Mouse (Mus musculus): ENCODE measurements around the gene Ubl3. TPM values are rescaled to one million over a fixed set of nuclear protein-coding genes. Genes with fewer than 3 reads are reported as not detected.

Gene Ubl3
- polyA plus RNA-seq, 1 experiment from 2014 or later, result 66.9 TPM

DNA sequence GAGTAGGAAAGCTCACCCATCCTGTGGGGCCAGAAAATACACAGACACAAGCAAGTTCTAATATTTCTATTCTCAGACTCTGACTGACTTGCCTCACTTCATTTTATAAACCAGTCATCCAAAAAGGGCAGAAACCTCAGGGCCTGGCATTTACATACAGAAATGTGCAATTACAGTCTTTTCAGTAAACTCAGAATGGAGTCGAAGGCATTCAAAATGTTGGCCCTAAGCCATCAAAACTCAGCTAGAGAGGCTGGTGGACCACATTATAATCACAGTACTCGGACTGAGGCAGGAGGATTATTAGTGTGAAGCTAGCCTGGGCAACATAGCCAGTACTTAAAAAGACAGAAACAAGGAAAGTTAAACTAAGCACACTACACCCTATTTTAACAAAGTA, 5.6 kb downstream of the Ubl3 start:
- ATAC-seq (ENCODE audit: low FRiP score) (no peak), DNase-seq (ENCODE audit: low spot score, missing footprints) (no peak)
- H3K4me2 ChIP-seq, result no peak overlapping the region
- H3K4me1 ChIP-seq (ENCODE audit: control insufficient read depth, insufficient read depth, low read length), result peaks cover 15% of the 10 kb centered on the region
- H3K9me3 ChIP-seq (ENCODE audit: control insufficient read depth, low read length), result no peaks in the 10 kb centered on the region
- no peaks in the 10 kb centered on the region for H3K36me3 ChIP-seq (ENCODE audit: control insufficient read depth, insufficient read depth, low read length)
- no peak overlapping the region for H3K4me3 ChIP-seq (ENCODE audit: low read depth, low read length)
- 72% methylated on average over 2 of the region's 2 CpGs for WGBS
- H3K27me3 ChIP-seq (ENCODE audit: control insufficient read depth, insufficient read depth, low read length), result no peaks in the 10 kb centered on the region
- no peak overlapping the region for H3K27ac ChIP-seq (ENCODE audit: low read depth, low read length)
- no peak overlapping the region for H3K9ac ChIP-seq (ENCODE audit: low read length)

DNA sequence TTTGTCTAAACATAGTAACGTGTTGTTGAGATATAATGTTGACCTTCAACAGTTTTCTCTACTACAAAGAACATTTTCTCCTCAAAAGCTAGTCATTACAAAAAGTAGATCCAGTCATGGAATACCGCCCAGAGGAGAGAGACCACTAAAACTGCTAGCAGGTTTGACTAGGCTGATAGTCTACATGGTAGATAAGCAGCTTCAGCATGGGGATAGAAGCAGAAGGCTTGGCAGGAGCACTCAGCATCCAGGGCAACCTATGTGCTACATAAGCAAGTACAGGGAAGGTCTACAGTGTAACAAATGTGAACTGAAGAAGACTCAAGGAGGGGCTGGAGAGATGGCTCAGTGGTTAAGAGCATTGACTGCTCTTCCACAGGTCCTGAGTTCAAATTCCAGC, 7.9 kb downstream of the Ubl3 start:
- Histone ChIP-seq H3K9ac (ENCODE audit: low read length) (no peak overlapping the region), H3K36me3 (ENCODE audit: control insufficient read depth, insufficient read depth, low read length) (no peaks in the 10 kb centered on the region), H3K27ac (ENCODE audit: low read depth, low read length) (no peak overlapping the region), H3K4me1 (ENCODE audit: control insufficient read depth, insufficient read depth, low read length) (peaks cover 7% of the 10 kb centered on the region), H3K27me3 (ENCODE audit: control insufficient read depth, insufficient read depth, low read length) (no peaks in the 10 kb centered on the region), H3K4me3 (ENCODE audit: low read depth, low read length) (no peak overlapping the region), H3K9me3 (ENCODE audit: control insufficient read depth, low read length) (no peaks in the 10 kb centered on the region), H3K4me2 (no peak overlapping the region)
- no peak for DNase-seq (ENCODE audit: low spot score, missing footprints)
- 93% methylated on average over 2 of the region's 2 CpGs for WGBS
- no peak for ATAC-seq (ENCODE audit: low FRiP score)

- Histone ChIP-seq H3K4me1 (ENCODE audit: control insufficient read depth, insufficient read depth, low read length) (peaks cover 2% of the 10 kb centered on the region; the same call in 1 of the 2 replicates), H3K4me2 (no peak overlapping the region), H3K27me3 (ENCODE audit: control insufficient read depth, insufficient read depth, low read length) (no peaks in the 10 kb centered on the region), H3K9me3 (ENCODE audit: control insufficient read depth, low read length) (no peaks in the 10 kb centered on the region), H3K4me3 (ENCODE audit: low read depth, low read length) (no peak overlapping the region), H3K36me3 (ENCODE audit: control insufficient read depth, insufficient read depth, low read length) (no peaks in the 10 kb centered on the region), H3K9ac (ENCODE audit: low read length) (no peak overlapping the region), H3K27ac (ENCODE audit: low read depth, low read length) (no peak overlapping the region)
- ATAC-seq (ENCODE audit: low FRiP score) (no peak), DNase-seq (ENCODE audit: low spot score, missing footprints) (no peak)
- WGBS, result 85% methylated on average over 2 of the region's 2 CpGs
Observed at GRCm38 (mm10) chr5:148542196-148542595, 10.4 kb downstream of the Ubl3 start.

- H3K36me3 ChIP-seq (ENCODE audit: control insufficient read depth, insufficient read depth, low read length), result no peaks in the 10 kb centered on the region
- no peak overlapping the region for H3K27ac ChIP-seq (ENCODE audit: low read depth, low read length)
- DNase-seq (ENCODE audit: low spot score, missing footprints), result no peak
- no peaks in the 10 kb centered on the region for H3K4me1 ChIP-seq (ENCODE audit: control insufficient read depth, insufficient read depth, low read length)
- H3K9ac ChIP-seq (ENCODE audit: low read length), result no peak overlapping the region
- no peak overlapping the region for H3K4me2 ChIP-seq
- H3K9me3 ChIP-seq (ENCODE audit: control insufficient read depth, low read length), result no peaks in the 10 kb centered on the region
- 91% methylated on average over 4 of the region's 4 CpGs for WGBS
- no peak overlapping the region for H3K4me3 ChIP-seq (ENCODE audit: low read depth, low read length)
- no peak for ATAC-seq (ENCODE audit: low FRiP score)
- no peaks in the 10 kb centered on the region for H3K27me3 ChIP-seq (ENCODE audit: control insufficient read depth, insufficient read depth, low read length)
Observed at GRCm38 (mm10) chr5:148535669-148536430, 16.7 kb downstream of the Ubl3 start.

DNA sequence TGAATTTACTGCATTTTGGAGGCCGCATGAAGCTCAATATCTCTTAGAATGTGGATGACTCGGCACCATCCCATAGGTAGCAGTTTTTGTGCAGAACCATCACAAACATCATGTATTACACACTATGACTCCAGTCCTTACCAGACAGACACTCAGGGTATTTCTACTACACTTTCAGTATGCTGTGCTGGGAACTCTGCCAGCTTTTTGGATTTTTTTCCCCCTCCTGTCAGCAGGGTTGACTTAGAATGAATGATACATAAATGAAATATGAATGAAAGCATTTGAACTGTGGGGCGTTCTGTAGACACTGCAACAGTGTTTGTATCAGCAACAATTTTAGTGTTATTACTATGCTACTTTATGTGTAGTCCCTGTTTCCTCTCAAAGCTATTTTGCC, 17.9 kb downstream of the Ubl3 start:
- H3K27ac ChIP-seq (ENCODE audit: low read depth, low read length), result no peak overlapping the region
- H3K9ac ChIP-seq (ENCODE audit: low read length), result no peak overlapping the region
- WGBS, result 97% methylated on average over 3 of the region's 3 CpGs
- no peaks in the 10 kb centered on the region; the same call in 1 of the 2 replicates for H3K9me3 ChIP-seq (ENCODE audit: control insufficient read depth, low read length)
- no peak for DNase-seq (ENCODE audit: low spot score, missing footprints)
- no peak overlapping the region for H3K4me2 ChIP-seq
- H3K4me3 ChIP-seq (ENCODE audit: low read depth, low read length), result no peak overlapping the region
- no peaks in the 10 kb centered on the region for H3K36me3 ChIP-seq (ENCODE audit: control insufficient read depth, insufficient read depth, low read length)
- ATAC-seq (ENCODE audit: low FRiP score), result no peak
- no peaks in the 10 kb centered on the region for H3K27me3 ChIP-seq (ENCODE audit: control insufficient read depth, insufficient read depth, low read length)
- H3K4me1 ChIP-seq (ENCODE audit: control insufficient read depth, insufficient read depth, low read length), result no peaks in the 10 kb centered on the region

- DNase-seq (ENCODE audit: low spot score, missing footprints) (no peak), ATAC-seq (ENCODE audit: low FRiP score) (no peak)
- H3K27ac ChIP-seq (ENCODE audit: low read depth, low read length), result no peak overlapping the region
- H3K27me3 ChIP-seq (ENCODE audit: control insufficient read depth, insufficient read depth, low read length), result no peaks in the 10 kb centered on the region
- H3K4me1 ChIP-seq (ENCODE audit: control insufficient read depth, insufficient read depth, low read length), result no peaks in the 10 kb centered on the region
- H3K9ac ChIP-seq (ENCODE audit: low read length), result no peak overlapping the region
- no peaks in the 10 kb centered on the region for H3K36me3 ChIP-seq (ENCODE audit: control insufficient read depth, insufficient read depth, low read length)
- H3K4me3 ChIP-seq (ENCODE audit: low read depth, low read length), result no peak overlapping the region
- H3K9me3 ChIP-seq (ENCODE audit: control insufficient read depth, low read length), result no peaks in the 10 kb centered on the region; the same call in 1 of the 2 replicates
- 94% methylated on average over 2 of the region's 2 CpGs for WGBS
- no peak overlapping the region for H3K4me2 ChIP-seq
Observed at GRCm38 (mm10) chr5:148533924-148534323, 18.7 kb downstream of the Ubl3 start.

GRCm38 (mm10) chr5:148532201-148532600, 20.4 kb downstream of the Ubl3 start:
- WGBS, result 11% methylated on average over 5 of the region's 5 CpGs
- no peak for DNase-seq (ENCODE audit: low spot score, missing footprints)

GRCm38 (mm10) chr5:148527632-148528031, 25.0 kb downstream of the Ubl3 start:
- ATAC-seq (ENCODE audit: low FRiP score), result no peak
- no peaks in the 10 kb centered on the region for H3K36me3 ChIP-seq (ENCODE audit: control insufficient read depth, insufficient read depth, low read length)
- 83% methylated on average over 6 of the region's 6 CpGs for WGBS

More at GRCm38 (mm10) chr5:148532201-148532600, 20.4 kb downstream of the Ubl3 start:
- H3K27me3 ChIP-seq (ENCODE audit: control insufficient read depth, insufficient read depth, low read length), result no peaks in the 10 kb centered on the region
- no peak for ATAC-seq (ENCODE audit: low FRiP score)
- no peak overlapping the region for H3K4me3 ChIP-seq (ENCODE audit: low read depth, low read length)
- no peak overlapping the region for H3K9ac ChIP-seq (ENCODE audit: low read length)
- H3K4me1 ChIP-seq (ENCODE audit: control insufficient read depth, insufficient read depth, low read length), result no peaks in the 10 kb centered on the region
- H3K27ac ChIP-seq (ENCODE audit: low read depth, low read length), result no peak overlapping the region
- H3K9me3 ChIP-seq (ENCODE audit: control insufficient read depth, low read length), result no peaks in the 10 kb centered on the region; the same call in 1 of the 2 replicates
- no peaks in the 10 kb centered on the region for H3K36me3 ChIP-seq (ENCODE audit: control insufficient read depth, insufficient read depth, low read length)
- H3K4me2 ChIP-seq, result no peak overlapping the region

GRCm38 (mm10) chr5:148526631-148527030, 26.0 kb downstream of the Ubl3 start:
- ATAC-seq (ENCODE audit: low FRiP score) (no peak), DNase-seq (ENCODE audit: low spot score, missing footprints) (no peak)
- Histone ChIP-seq H3K9me3 (ENCODE audit: control insufficient read depth, low read length) (no peaks in the 10 kb centered on the region; the same call in 1 of the 2 replicates), H3K36me3 (ENCODE audit: control insufficient read depth, insufficient read depth, low read length) (no peaks in the 10 kb centered on the region), H3K4me1 (ENCODE audit: control insufficient read depth, insufficient read depth, low read length) (no peaks in the 10 kb centered on the region), H3K27me3 (ENCODE audit: control insufficient read depth, insufficient read depth, low read length) (no peaks in the 10 kb centered on the region), H3K4me2 (no peak overlapping the region), H3K4me3 (ENCODE audit: low read depth, low read length) (no peak overlapping the region), H3K27ac (ENCODE audit: low read depth, low read length) (no peak overlapping the region), H3K9ac (ENCODE audit: low read length) (no peak overlapping the region)
- WGBS, result 82% methylated on average over 8 of the region's 8 CpGs

More at GRCm38 (mm10) chr5:148527632-148528031, 25.0 kb downstream of the Ubl3 start:
- H3K4me2 ChIP-seq, result no peak overlapping the region
- DNase-seq (ENCODE audit: low spot score, missing footprints), result no peak
- H3K27me3 ChIP-seq (ENCODE audit: control insufficient read depth, insufficient read depth, low read length), result no peaks in the 10 kb centered on the region
- H3K4me3 ChIP-seq (ENCODE audit: low read depth, low read length), result no peak overlapping the region
- H3K9ac ChIP-seq (ENCODE audit: low read length), result no peak overlapping the region
- H3K9me3 ChIP-seq (ENCODE audit: control insufficient read depth, low read length), result no peaks in the 10 kb centered on the region; the same call in 1 of the 2 replicates
- H3K4me1 ChIP-seq (ENCODE audit: control insufficient read depth, insufficient read depth, low read length), result no peaks in the 10 kb centered on the region
- H3K27ac ChIP-seq (ENCODE audit: low read depth, low read length), result no peak overlapping the region

All from midbrain, embryonic 11.5 days (tissue).